Mouse (Mus musculus) embryonic fibroblast, embryonic 13.5 days (primary cell): ENCODE results near the gene Gm5414.

Source experiments
- CTCF ChIP-seq: IDR thresholded peaks from 2 replicates; pipeline ENCODE4 v1.5.1; 2011; ENCODE audit warnings: mild to moderate bottlenecking, control low read depth, low read length, moderate library complexity, borderline replicate concordance; ENCODE audit not compliant: insufficient read depth
- POLR2A ChIP-seq: IDR thresholded peaks from 2 replicates; pipeline ENCODE4 v1.6.1; 2011; ENCODE audit warnings: low read depth, mild to moderate bottlenecking, control low read depth, low read length, moderate library complexity

GRCm38 (mm10) chr15:101581701-101582100, 46.3 kb downstream of the Gm5414 start:
- TF ChIP-seq POLR2A (no peak), CTCF (no peak)
